In genomic region chr16:22847686-22848085, GRCm38 (mm10) we compare ENCODE assay signal across 49 mouse cellular contexts. TPM values are rescaled to one million over a fixed set of nuclear protein-coding genes. Genes with fewer than 3 reads are reported as not detected.
"Had no signal": no experiment of that assay in that cellular context is flagged by ENCODE, and none has a peak within 500 bp of the region (broad histone marks: within the 10 kb centered on the region; RNA-seq: fewer than 3 reads in every experiment).

No protein-coding gene starts in this region.

- H3K4me2 ChIP-seq: heart, embryonic 12.5 days; heart, embryonic 13.5 days; heart, embryonic 15.5 days; hindbrain, embryonic 12.5 days; hindbrain, embryonic 13.5 days; hindbrain, embryonic 14.5 days; hindbrain, embryonic 15.5 days; intestine, embryonic 15.5 days; kidney, embryonic 15.5 days had no signal

- H3K9ac ChIP-seq: heart, embryonic 12.5 days; heart, embryonic 13.5 days; heart, embryonic 15.5 days; hindbrain, embryonic 12.5 days; hindbrain, embryonic 13.5 days; hindbrain, embryonic 14.5 days; hindbrain, embryonic 15.5 days; intestine, embryonic 15.5 days; kidney, embryonic 15.5 days had no signal

- H3K36me3 ChIP-seq: heart, embryonic 12.5 days; heart, embryonic 15.5 days; hindbrain, embryonic 12.5 days; hindbrain, embryonic 13.5 days; hindbrain, embryonic 15.5 days; intestine, embryonic 15.5 days had no signal

- DNase-seq: heart, postnatal 10 days; heart, postnatal 14 days; heart, postnatal 36 days; heart, postnatal 4 days; kidney, adult 11 months; kidney, adult 18-20 months; kidney, adult 8-10 months; kidney, adult 9 months; kidney, postnatal 10 days; kidney, postnatal 14 days; kidney, postnatal 25 days; kidney, postnatal 36 days; kidney, postnatal 4 days; layer of hippocampus, adult 9-11 months; layer of hippocampus, postnatal 36 days had no signal

- H3K4me3 ChIP-seq: heart, embryonic 12.5 days; heart, embryonic 13.5 days; heart, embryonic 15.5 days; hindbrain, embryonic 10.5 days; hindbrain, embryonic 12.5 days; hindbrain, embryonic 13.5 days; hindbrain, embryonic 15.5 days; intestine, embryonic 15.5 days; kidney, embryonic 15.5 days; layer of hippocampus, adult 2 months; left cerebral cortex, adult 2 months had no signal

- ATAC-seq: hindbrain, embryonic 16.5 days; hindbrain, postnatal 0 days; inflammation-experienced regulatory T-cells, adult 6 months; intestine, embryonic 15.5 days; intestine, embryonic 16.5 days; intestine, postnatal 0 days had no signal

- H3K27ac ChIP-seq: heart, embryonic 13.5 days; heart, embryonic 15.5 days; hindbrain, embryonic 10.5 days; hindbrain, embryonic 12.5 days; hindbrain, embryonic 13.5 days; hindbrain, embryonic 14.5 days; hindbrain, embryonic 15.5 days; hindbrain, postnatal 0 days; intestine, embryonic 15.5 days; kidney, embryonic 15.5 days; kidney, postnatal 0 days; layer of hippocampus, adult 2 months; left cerebral cortex, adult 2 months had no signal

- H3K27me3 ChIP-seq: heart, embryonic 12.5 days; heart, embryonic 13.5 days; heart, embryonic 15.5 days; hindbrain, embryonic 12.5 days; hindbrain, embryonic 13.5 days; hindbrain, embryonic 15.5 days; intestine, embryonic 15.5 days; kidney, embryonic 15.5 days had no signal

- H3K9me3 ChIP-seq: heart, embryonic 12.5 days; heart, embryonic 13.5 days; heart, embryonic 15.5 days; hindbrain, embryonic 10.5 days; hindbrain, embryonic 12.5 days; hindbrain, embryonic 13.5 days; hindbrain, embryonic 15.5 days; intestine, embryonic 15.5 days; kidney, embryonic 15.5 days had no signal

RNA-seq across cellular contexts. Expression of gene Crygs, which starts 36.3 kb away (rescaled TPM):
- total RNA-seq: heart, postnatal 10 days; heart, postnatal 14 days; heart, postnatal 25 days; heart, postnatal 36 days; heart, postnatal 4 days; hematopoietic stem cell, adult 5-6 weeks; hindbrain, postnatal 0 days; layer of hippocampus, adult 18-20 months; layer of hippocampus, adult 2 months; layer of hippocampus, adult 8-10 months; layer of hippocampus, postnatal 14 days; layer of hippocampus, postnatal 25 days; layer of hippocampus, postnatal 36 days; left cerebral cortex, adult 18-20 months; left cerebral cortex, adult 2 months; left cerebral cortex, adult 8-10 months had no signal
- polyA plus RNA-seq: heart, embryonic 12.5 days; heart, embryonic 13.5 days; heart, embryonic 14.5 days; heart, embryonic 15.5 days; heart, embryonic 16.5 days; heart, postnatal 0 days; hindbrain, embryonic 12.5 days; hindbrain, embryonic 13.5 days; hindbrain, embryonic 14.5 days; hindbrain, embryonic 15.5 days; inflammation-experienced regulatory T-cells, adult 6 months; intestine, embryonic 14.5 days; intestine, embryonic 15.5 days; intestine, embryonic 16.5 days; intestine, postnatal 0 days; large intestine, adult 2 months had no signal

RNA-seq across cellular contexts. Expression of gene Ahsg, which starts 43.4 kb away (rescaled TPM):
- total RNA-seq: hematopoietic stem cell, adult 5-6 weeks; hindbrain, postnatal 0 days; layer of hippocampus, adult 18-20 months; layer of hippocampus, adult 2 months; layer of hippocampus, adult 8-10 months; layer of hippocampus, postnatal 10 days; layer of hippocampus, postnatal 14 days; layer of hippocampus, postnatal 25 days; layer of hippocampus, postnatal 36 days; left cerebral cortex, adult 18-20 months; left cerebral cortex, adult 2 months had no signal
- polyA plus RNA-seq: hindbrain, embryonic 11.5 days; hindbrain, embryonic 12.5 days; hindbrain, embryonic 13.5 days; hindbrain, embryonic 14.5 days; hindbrain, embryonic 16.5 days; hindbrain, postnatal 0 days; inflammation-experienced regulatory T-cells, adult 6 months; kidney, adult 2 months had no signal
